Mouse (Mus musculus): ENCODE measurements at regions not wholly inside any gene's neighbourhood (a gene's known extent, or its start where the extent isn't known, plus 50 kb on each side); places are given as distances from the start of the nearest gene placed in this dataset.

DNA sequence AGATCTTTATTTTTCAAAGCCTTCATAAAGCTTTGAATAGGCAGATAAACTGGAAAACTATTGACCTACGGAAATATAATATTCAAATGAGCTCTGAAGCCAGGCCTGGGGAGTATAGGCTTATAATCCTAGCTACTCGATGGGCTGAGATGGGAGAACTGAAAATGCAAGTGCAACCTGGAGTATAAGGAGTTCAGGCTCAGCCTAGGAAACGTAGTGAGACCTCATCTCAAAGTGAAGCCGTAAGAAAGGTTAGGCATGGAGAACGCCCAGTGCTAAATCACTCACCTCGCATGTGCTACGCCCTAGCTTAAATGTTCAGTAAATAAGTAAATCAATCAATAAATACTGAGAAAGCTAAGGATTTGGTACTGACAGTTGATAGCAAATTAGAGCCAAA, 432.5 kb upstream of the Ubash3b start:
- H3K9me3 ChIP-seq (replicated peaks) = 0 out of 2 replicates have a peak, but pooled peaks cover 2% of the 10 kb centered on the region
- no peak overlapping the region for H3K4me3 ChIP-seq (ENCODE audit: low read depth, low read length)
- no peaks in the 10 kb centered on the region for H3K4me1 ChIP-seq (ENCODE audit: insufficient read depth, low read depth, low read length)
- no peak for DNase-seq (ENCODE audit: low spot score)
- TF ChIP-seq CTCF (IDR thresholded peaks at IDR 0.05; ENCODE audit: low read depth, low read length) (no peak), GATA1 (IDR thresholded peaks at IDR 0.05; ENCODE audit: borderline replicate concordance, low read length) (no peak), TAL1 (conservative IDR thresholded peaks at IDR 0.05; ENCODE audit: low read depth, low read length) (no peak), POLR2AphosphoS5 (IDR thresholded peaks at IDR 0.05; ENCODE audit: insufficient replicate concordance, low read depth, low read length) (no peak)
- H3K27me3 ChIP-seq (ENCODE audit: insufficient read depth, low read length) = no peaks in the 10 kb centered on the region
- H3K36me3 ChIP-seq (replicated peaks) = no peaks in the 10 kb centered on the region
- no peak for ATAC-seq (ENCODE audit: extremely low read depth, insufficient number of reproducible peaks, low FRiP score, poor library complexity, severe bottlenecking)

DNA sequence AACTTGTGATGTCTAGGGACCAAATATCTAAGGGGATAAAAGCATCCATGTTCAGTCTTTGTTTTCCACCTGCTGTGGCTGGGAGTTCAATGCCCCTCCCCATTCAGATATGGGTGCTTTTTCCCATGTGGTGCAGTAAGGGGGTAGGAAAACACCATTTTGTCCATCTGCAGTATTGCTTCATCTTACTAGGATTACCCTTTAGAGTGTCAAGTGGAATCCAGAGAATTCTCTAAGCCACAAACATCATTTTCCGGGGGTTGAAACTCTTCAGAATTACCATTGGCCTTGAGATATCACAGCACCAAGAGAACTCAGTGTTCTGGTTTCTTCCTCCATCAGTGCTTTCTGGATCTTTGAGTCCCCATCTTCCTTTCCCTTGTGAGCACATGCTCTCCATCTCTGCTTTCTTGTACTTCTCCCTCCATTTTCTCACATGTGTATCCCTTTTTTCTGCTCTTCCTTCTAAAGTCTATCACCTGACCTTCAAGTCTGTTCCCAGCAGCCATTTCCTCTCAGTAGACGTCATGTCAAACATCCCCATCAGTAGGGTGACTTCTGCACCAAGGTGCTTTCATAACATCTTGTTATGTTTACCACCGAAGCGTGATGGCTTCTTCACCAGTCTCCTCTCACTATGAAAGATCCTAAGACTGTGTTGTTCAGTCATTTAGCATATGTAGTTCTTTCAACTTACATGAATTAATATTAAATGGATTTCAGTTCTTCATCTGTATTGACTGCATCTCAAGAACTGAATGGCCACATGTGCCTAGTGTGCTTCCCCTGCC, 431.6 kb upstream of the Ubash3b start:
- ATAC-seq (ENCODE audit: extremely low read depth, insufficient number of reproducible peaks, low FRiP score, poor library complexity, severe bottlenecking) = no peak
- Histone ChIP-seq H3K4me1 (ENCODE audit: insufficient read depth, low read depth, low read length) (no peaks in the 10 kb centered on the region), H3K36me3 (replicated peaks) (no peaks in the 10 kb centered on the region), H3K9me3 (replicated peaks) (no peaks in the 10 kb centered on the region), H3K27me3 (ENCODE audit: insufficient read depth, low read length) (no peaks in the 10 kb centered on the region), H3K4me3 (ENCODE audit: low read depth, low read length) (no peak overlapping the region)
- no peak for TF ChIP-seq CTCF (IDR thresholded peaks at IDR 0.05; ENCODE audit: low read depth, low read length)
- TF ChIP-seq GATA1 (IDR thresholded peaks at IDR 0.05; ENCODE audit: borderline replicate concordance, low read length) = no peak
- no peak for TF ChIP-seq TAL1 (conservative IDR thresholded peaks at IDR 0.05; ENCODE audit: low read depth, low read length)
- no peak for TF ChIP-seq GATA2 (IDR thresholded peaks at IDR 0.05; ENCODE audit: borderline replicate concordance, low read depth, low read length)
- TF ChIP-seq POLR2AphosphoS5 (IDR thresholded peaks at IDR 0.05; ENCODE audit: insufficient replicate concordance, low read depth, low read length) = no peak
- DNase-seq (ENCODE audit: low spot score) = no peak

DNA sequence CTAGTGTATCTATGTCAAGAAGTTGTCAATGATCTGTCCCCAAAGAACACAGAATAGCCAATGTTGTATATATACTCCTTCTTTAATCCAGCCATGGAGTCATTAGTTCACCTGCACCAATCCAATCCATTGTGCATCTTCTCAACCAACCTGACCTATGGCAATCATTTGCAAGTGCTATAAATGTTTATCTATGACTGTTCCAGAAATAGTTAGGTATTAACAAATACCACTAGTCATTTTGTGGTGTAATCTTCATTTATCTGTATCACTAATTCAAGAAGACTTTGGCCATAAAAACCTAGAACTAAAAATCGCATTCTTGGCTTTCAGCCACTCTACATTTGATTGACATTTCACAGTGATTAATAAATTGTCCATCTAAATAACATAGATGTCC, 430.6 kb upstream of the Ubash3b start:
- H3K36me3 ChIP-seq (replicated peaks) = no peaks in the 10 kb centered on the region
- no peak overlapping the region for H3K4me3 ChIP-seq (ENCODE audit: low read depth, low read length)
- no peak for ATAC-seq (ENCODE audit: extremely low read depth, insufficient number of reproducible peaks, low FRiP score, poor library complexity, severe bottlenecking)

GRCm38 (mm10) chr9:41590164-41590563, 428.7 kb upstream of the Ubash3b start:
- Histone ChIP-seq H3K36me3 (replicated peaks) (no peaks in the 10 kb centered on the region), H3K4me1 (ENCODE audit: insufficient read depth, low read depth, low read length) (no peaks in the 10 kb centered on the region), H3K4me3 (ENCODE audit: low read depth, low read length) (no peak overlapping the region), H3K9me3 (replicated peaks) (no peaks in the 10 kb centered on the region), H3K27me3 (ENCODE audit: insufficient read depth, low read length) (no peaks in the 10 kb centered on the region)
- ATAC-seq (ENCODE audit: extremely low read depth, insufficient number of reproducible peaks, low FRiP score, poor library complexity, severe bottlenecking) (no peak), DNase-seq (ENCODE audit: low spot score) (no peak)
- no peak for TF ChIP-seq GATA1 (IDR thresholded peaks at IDR 0.05; ENCODE audit: borderline replicate concordance, low read length)
- no peak for TF ChIP-seq CTCF (IDR thresholded peaks at IDR 0.05; ENCODE audit: low read depth, low read length)
- TF ChIP-seq TAL1 (conservative IDR thresholded peaks at IDR 0.05; ENCODE audit: low read depth, low read length) = no peak
- no peak for TF ChIP-seq POLR2AphosphoS5 (IDR thresholded peaks at IDR 0.05; ENCODE audit: insufficient replicate concordance, low read depth, low read length)
- no peak for TF ChIP-seq GATA2 (IDR thresholded peaks at IDR 0.05; ENCODE audit: borderline replicate concordance, low read depth, low read length)

More for the DNA sequence above, 430.6 kb upstream of the Ubash3b start:
- TF ChIP-seq CTCF (IDR thresholded peaks at IDR 0.05; ENCODE audit: low read depth, low read length) = no peak
- TF ChIP-seq GATA1 (IDR thresholded peaks at IDR 0.05; ENCODE audit: borderline replicate concordance, low read length) = no peak
- TF ChIP-seq TAL1 (conservative IDR thresholded peaks at IDR 0.05; ENCODE audit: low read depth, low read length) = no peak
- no peak for TF ChIP-seq GATA2 (IDR thresholded peaks at IDR 0.05; ENCODE audit: borderline replicate concordance, low read depth, low read length)
- no peak for TF ChIP-seq POLR2AphosphoS5 (IDR thresholded peaks at IDR 0.05; ENCODE audit: insufficient replicate concordance, low read depth, low read length)
- no peaks in the 10 kb centered on the region for H3K9me3 ChIP-seq (replicated peaks)
- no peaks in the 10 kb centered on the region for H3K4me1 ChIP-seq (ENCODE audit: insufficient read depth, low read depth, low read length)
- no peaks in the 10 kb centered on the region for H3K27me3 ChIP-seq (ENCODE audit: insufficient read depth, low read length)
- no peak for DNase-seq (ENCODE audit: low spot score)

- no peak for DNase-seq (ENCODE audit: low spot score)
- ATAC-seq (ENCODE audit: extremely low read depth, insufficient number of reproducible peaks, low FRiP score, poor library complexity, severe bottlenecking) = no peak
- H3K36me3 ChIP-seq (replicated peaks) = no peaks in the 10 kb centered on the region
- no peaks in the 10 kb centered on the region for H3K9me3 ChIP-seq (replicated peaks)
- no peak overlapping the region for H3K4me3 ChIP-seq (ENCODE audit: low read depth, low read length)
- TF ChIP-seq POLR2AphosphoS5 (IDR thresholded peaks at IDR 0.05; ENCODE audit: insufficient replicate concordance, low read depth, low read length) (no peak), GATA2 (IDR thresholded peaks at IDR 0.05; ENCODE audit: borderline replicate concordance, low read depth, low read length) (no peak), CTCF (IDR thresholded peaks at IDR 0.05; ENCODE audit: low read depth, low read length) (no peak), GATA1 (IDR thresholded peaks at IDR 0.05; ENCODE audit: borderline replicate concordance, low read length) (no peak), TAL1 (conservative IDR thresholded peaks at IDR 0.05; ENCODE audit: low read depth, low read length) (no peak)
- no peaks in the 10 kb centered on the region for H3K27me3 ChIP-seq (ENCODE audit: insufficient read depth, low read length)
- no peaks in the 10 kb centered on the region for H3K4me1 ChIP-seq (ENCODE audit: insufficient read depth, low read depth, low read length)
Observed at GRCm38 (mm10) chr9:41588466-41589425, 427.2 kb upstream of the Ubash3b start.

- Histone ChIP-seq H3K27me3 (ENCODE audit: insufficient read depth, low read length) (no peaks in the 10 kb centered on the region), H3K36me3 (replicated peaks) (no peaks in the 10 kb centered on the region), H3K4me1 (ENCODE audit: insufficient read depth, low read depth, low read length) (no peaks in the 10 kb centered on the region), H3K4me3 (ENCODE audit: low read depth, low read length) (no peak overlapping the region), H3K9me3 (replicated peaks) (no peaks in the 10 kb centered on the region)
- DNase-seq (ENCODE audit: low spot score) (no peak), ATAC-seq (ENCODE audit: extremely low read depth, insufficient number of reproducible peaks, low FRiP score, poor library complexity, severe bottlenecking) (no peak)
- TF ChIP-seq POLR2AphosphoS5 (IDR thresholded peaks at IDR 0.05; ENCODE audit: insufficient replicate concordance, low read depth, low read length) = no peak
- TF ChIP-seq GATA1 (IDR thresholded peaks at IDR 0.05; ENCODE audit: borderline replicate concordance, low read length) = no peak
- TF ChIP-seq CTCF (IDR thresholded peaks at IDR 0.05; ENCODE audit: low read depth, low read length) = no peak
- no peak for TF ChIP-seq GATA2 (IDR thresholded peaks at IDR 0.05; ENCODE audit: borderline replicate concordance, low read depth, low read length)
- TF ChIP-seq TAL1 (conservative IDR thresholded peaks at IDR 0.05; ENCODE audit: low read depth, low read length) = no peak
Observed at GRCm38 (mm10) chr9:41587762-41588161, 426.3 kb upstream of the Ubash3b start.

Data from G1E (cell line).